Mouse (Mus musculus): ENCODE data around the gene Zbtb16.

DNA sequence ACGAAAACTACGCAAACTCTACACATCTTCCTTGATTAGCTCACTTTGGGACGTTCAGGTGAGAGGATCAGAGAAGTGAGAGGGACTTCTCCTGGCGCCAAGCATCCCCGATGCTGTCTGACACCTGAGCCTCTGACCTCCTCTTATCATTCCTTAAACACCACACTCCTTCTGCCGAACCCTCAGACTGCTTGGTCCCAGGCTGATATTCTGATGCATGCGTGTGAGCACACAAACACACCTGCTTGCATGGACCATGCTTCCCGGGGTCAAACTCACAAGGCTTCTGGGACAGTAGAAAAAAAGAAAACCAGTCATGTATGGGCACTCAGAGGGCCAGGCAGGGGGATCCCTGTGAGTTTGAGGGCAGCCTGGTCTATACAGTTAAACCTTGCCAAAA lies 109.7 kb downstream of the Zbtb16 start:
- no peak for TF ChIP-seq CTCF (IDR thresholded peaks at IDR 0.05 in 2 of 3, conservative IDR thresholded peaks at IDR 0.05 in 1 of 3; ENCODE audit: control insufficient read depth in 1 of 3, insufficient read depth in 1 of 3, low read depth in 2 of 3, low read length in 3 of 3, poor library complexity in 1 of 3, severe bottlenecking in 1 of 3)
- no peak for TF ChIP-seq EP300 (IDR thresholded peaks at IDR 0.05; ENCODE audit: low read depth in 1 of 2, low read length in 2 of 2)
- no peak for TF ChIP-seq MEF2A (IDR thresholded peaks at IDR 0.05; ENCODE audit: extremely low read depth, insufficient replicate concordance, low read depth, low read length, poor library complexity, severe bottlenecking)
- TF ChIP-seq POLR2A (IDR thresholded peaks at IDR 0.05; ENCODE audit: control insufficient read depth in 1 of 2, insufficient read depth in 1 of 2, low read depth in 1 of 2, low read length in 2 of 2, poor library complexity in 1 of 2): no peak
- no peak for TF ChIP-seq ZC3H11A (IDR thresholded peaks at IDR 0.05; ENCODE audit: low read depth, low read length)
- no peak for TF ChIP-seq NRF1 (IDR thresholded peaks at IDR 0.05; ENCODE audit: insufficient read depth, low read depth, low read length, poor library complexity, severe bottlenecking)
- TF ChIP-seq POLR2AphosphoS5 (IDR thresholded peaks at IDR 0.05; ENCODE audit: borderline replicate concordance, low read depth, low read length): no peak
- TF ChIP-seq SMC3 (IDR thresholded peaks at IDR 0.05; ENCODE audit: low read depth, low read length): no peak
- no peak for TF ChIP-seq TAL1 (IDR thresholded peaks at IDR 0.05; ENCODE audit: low read length)
- no peak for TF ChIP-seq GATA1 (IDR thresholded peaks at IDR 0.05; ENCODE audit: low read depth, low read length)
